11 mouse cellular contexts compared by ENCODE assay signal in genomic region chr5:29853035-29853434, GRCm38 (mm10).
"Had no signal": no experiment of that assay in that cellular context is flagged by ENCODE, and none has a peak within 500 bp of the region (broad histone marks: within the 10 kb centered on the region; RNA-seq: fewer than 3 reads in every experiment).

No protein-coding gene starts in this region.

- H3K9ac ChIP-seq: limb, embryonic 13.5 days; lung, embryonic 15.5 days; midbrain, embryonic 13.5 days; neural tube, embryonic 15.5 days had no signal

- H3K4me2 ChIP-seq: limb, embryonic 13.5 days; liver, embryonic 11.5 days; lung, embryonic 15.5 days; midbrain, embryonic 13.5 days; neural tube, embryonic 15.5 days had no signal

- H3K27me3 ChIP-seq: limb, embryonic 13.5 days; lung, embryonic 15.5 days; midbrain, embryonic 13.5 days; neural tube, embryonic 15.5 days had no signal

- H3K9me3 ChIP-seq: limb, embryonic 13.5 days; lung, embryonic 15.5 days; midbrain, embryonic 13.5 days; neural tube, embryonic 15.5 days had no signal

- H3K36me3 ChIP-seq: limb, embryonic 13.5 days; lung, embryonic 15.5 days; midbrain, embryonic 13.5 days; neural tube, embryonic 15.5 days had no signal

- H3K4me1 ChIP-seq: limb, embryonic 13.5 days; lung, embryonic 15.5 days; midbrain, embryonic 13.5 days; neural tube, embryonic 15.5 days had no signal

- H3K4me3 ChIP-seq: limb, embryonic 13.5 days; lung, embryonic 15.5 days; midbrain, embryonic 13.5 days; neural tube, embryonic 15.5 days had no signal

- H3K27ac ChIP-seq: kidney, postnatal 0 days; limb, embryonic 13.5 days; lung, embryonic 15.5 days; midbrain, embryonic 13.5 days; neural tube, embryonic 15.5 days had no signal

- DNase-seq: kidney, adult 11 months; kidney, adult 9 months; kidney, postnatal 36 days; spleen, adult 18-20 months; thymus, postnatal 14 days had no signal

- ATAC-seq: midbrain, embryonic 13.5 days had no signal
